Mouse (Mus musculus): ENCODE data around the gene Foxr2. TPM values are rescaled to one million over a fixed set of nuclear protein-coding genes. Genes with fewer than 3 reads are reported as not detected.

The Foxr2 gene
- total RNA-seq, 1 experiment = 1.2 TPM

DNA sequence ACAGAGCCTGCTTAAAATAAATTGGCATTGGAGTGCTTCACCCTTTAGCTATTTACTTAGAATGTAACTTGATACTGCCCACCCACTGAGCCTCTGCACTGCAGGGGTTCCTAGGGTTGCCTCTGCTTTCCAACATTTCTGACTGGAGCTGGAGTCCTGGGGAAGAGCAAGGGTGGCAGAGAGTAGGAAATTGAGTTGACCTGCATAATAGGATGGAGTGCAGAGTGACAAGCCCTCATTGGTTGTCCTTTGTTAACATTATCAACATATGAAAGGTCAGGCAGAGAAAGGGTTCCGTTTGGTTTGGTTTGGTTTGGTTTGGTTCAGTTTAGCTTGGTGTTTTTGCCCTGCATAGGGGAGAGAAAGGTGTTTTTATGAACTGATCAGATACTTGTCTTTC, 33.2 kb downstream of the Foxr2 start:
- TF ChIP-seq ZC3H11A (IDR thresholded peaks at IDR 0.05; ENCODE audit: borderline replicate concordance, low read depth, low read length) (no peak), ZNF384 (IDR thresholded peaks at IDR 0.05; ENCODE audit: low read depth, low read length) (no peak), HCFC1 (IDR thresholded peaks at IDR 0.05; ENCODE audit: borderline replicate concordance, insufficient read depth, low read length) (no peak), MAFK (IDR thresholded peaks at IDR 0.05; ENCODE audit: insufficient read depth, low read depth, low read length) (no peak), CHD2 (IDR thresholded peaks at IDR 0.05; ENCODE audit: low read depth, low read length) (no peak)
- DNase-seq (ENCODE audit: low read depth, low spot score) = peak; percentile 61
- H3K9ac ChIP-seq (ENCODE audit: insufficient read depth, low read depth, low read length, poor library complexity, severe bottlenecking) = no peak overlapping the region
- in situ Hi-C loops (cut with MboI; ENCODE audit: low sequenced_read_pairs in 2 of 2, unreplicated experiment in 2 of 2) = no loop called here
- no peak overlapping the region for H3K27ac ChIP-seq (ENCODE audit: insufficient read depth, low read depth, low read length, poor library complexity, severe bottlenecking)
- H3K36me3 ChIP-seq (ENCODE audit: control insufficient read depth, insufficient read depth, low read length, poor library complexity, severe bottlenecking) = no peaks in the 10 kb centered on the region
- H3K4me1 ChIP-seq (ENCODE audit: control insufficient read depth in 2 of 2, insufficient read depth in 2 of 2, low read length in 2 of 2, poor library complexity in 1 of 2) = peaks cover 0 to 2% of the 10 kb centered on the region in 2 experiments; a peak in 1 of 4 replicates
- no peaks in the 10 kb centered on the region for H3K9me3 ChIP-seq (ENCODE audit: control insufficient read depth, insufficient read depth, low read depth, low read length)
- H3K4me3 ChIP-seq (ENCODE audit: insufficient read depth in 1 of 2, low read depth in 1 of 2, low read length in 2 of 2, poor library complexity in 1 of 2, severe bottlenecking in 1 of 2) = no peak overlapping the region

DNA sequence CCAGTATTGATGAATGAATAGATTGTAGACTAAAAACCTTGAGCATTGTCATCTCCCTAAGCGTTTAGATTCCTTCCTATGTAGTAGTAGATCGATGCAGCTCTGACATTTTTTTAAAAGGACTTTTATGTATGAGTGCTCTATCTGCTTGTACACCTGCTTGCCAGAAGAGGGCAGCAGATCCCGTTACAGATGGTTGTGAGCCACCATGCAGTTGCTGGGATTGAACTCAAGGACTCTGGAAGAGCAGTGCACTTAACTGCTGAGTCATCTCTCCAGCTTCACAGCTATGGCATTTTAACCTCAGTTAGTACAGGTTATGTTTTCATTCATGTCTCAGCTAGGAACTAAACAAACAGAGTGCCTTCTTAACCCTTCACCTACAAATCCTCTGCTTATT, 36.7 kb downstream of the Foxr2 start:
- no peak overlapping the region for H3K4me3 ChIP-seq (ENCODE audit: insufficient read depth in 1 of 2, low read depth in 1 of 2, low read length in 2 of 2, poor library complexity in 1 of 2, severe bottlenecking in 1 of 2)
- DNase-seq (ENCODE audit: low read depth, low spot score) = peak; percentile 36
- no peak overlapping the region for H3K9ac ChIP-seq (ENCODE audit: insufficient read depth, low read depth, low read length, poor library complexity, severe bottlenecking)
- H3K4me1 ChIP-seq (ENCODE audit: control insufficient read depth in 2 of 2, insufficient read depth in 2 of 2, low read length in 2 of 2, poor library complexity in 1 of 2) = peaks cover 0 to 2% of the 10 kb centered on the region in 2 experiments; a peak in 1 of 4 replicates
- H3K9me3 ChIP-seq (ENCODE audit: control insufficient read depth, insufficient read depth, low read depth, low read length) = no peaks in the 10 kb centered on the region
- H3K27ac ChIP-seq (ENCODE audit: insufficient read depth, low read depth, low read length, poor library complexity, severe bottlenecking) = no peak overlapping the region
- in situ Hi-C loops (cut with MboI; ENCODE audit: low sequenced_read_pairs in 2 of 2, unreplicated experiment in 2 of 2) = no loop called here
- TF ChIP-seq MAFK (IDR thresholded peaks at IDR 0.05; ENCODE audit: insufficient read depth, low read depth, low read length) = peak; percentile 95
- no peak for TF ChIP-seq HCFC1 (IDR thresholded peaks at IDR 0.05; ENCODE audit: borderline replicate concordance, insufficient read depth, low read length)
- TF ChIP-seq ZNF384 (IDR thresholded peaks at IDR 0.05; ENCODE audit: low read depth, low read length) = no peak
- TF ChIP-seq CHD2 (IDR thresholded peaks at IDR 0.05; ENCODE audit: low read depth, low read length) = no peak
- 0 out of 2 replicates have a peak, but pooled peaks have one; percentile 11 for TF ChIP-seq ZC3H11A (IDR thresholded peaks at IDR 0.05; ENCODE audit: borderline replicate concordance, low read depth, low read length)
- H3K36me3 ChIP-seq (ENCODE audit: control insufficient read depth, insufficient read depth, low read length, poor library complexity, severe bottlenecking) = no peaks in the 10 kb centered on the region; the same call in 1 of the 2 replicates

DNA sequence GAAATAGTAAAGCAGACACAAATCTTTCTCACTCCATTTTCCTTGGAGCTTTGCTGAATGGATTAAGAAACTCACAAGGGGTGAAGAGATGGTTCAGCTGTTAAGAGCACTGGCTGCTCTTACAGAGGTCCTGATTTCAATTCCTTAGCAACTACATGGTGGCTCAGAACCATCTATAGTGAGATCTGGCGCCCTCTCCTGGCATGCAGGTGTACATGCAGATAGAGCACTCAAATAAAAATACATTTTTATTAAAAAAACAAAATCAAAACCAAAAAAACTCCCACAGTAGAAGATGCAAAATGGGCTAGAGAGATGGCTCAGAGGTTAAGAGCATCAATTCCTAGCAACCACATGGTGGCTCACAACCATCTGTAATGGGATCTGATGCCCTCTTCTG, 56.2 kb downstream of the Foxr2 start:
- no peaks in the 10 kb centered on the region for H3K36me3 ChIP-seq (ENCODE audit: control insufficient read depth, insufficient read depth, low read length, poor library complexity, severe bottlenecking)
- in situ Hi-C loops (cut with MboI; ENCODE audit: low sequenced_read_pairs in 2 of 2, unreplicated experiment in 2 of 2) = loop anchor here in 1 of 2 experiments (10.0 kb wide), 1 partner anchor 250 kb away; no protein-coding TSS in a partner anchor
- TF ChIP-seq HCFC1 (IDR thresholded peaks at IDR 0.05; ENCODE audit: borderline replicate concordance, insufficient read depth, low read length) (no peak), ZC3H11A (IDR thresholded peaks at IDR 0.05; ENCODE audit: borderline replicate concordance, low read depth, low read length) (no peak), CHD2 (IDR thresholded peaks at IDR 0.05; ENCODE audit: low read depth, low read length) (no peak), MAFK (IDR thresholded peaks at IDR 0.05; ENCODE audit: insufficient read depth, low read depth, low read length) (no peak), ZNF384 (IDR thresholded peaks at IDR 0.05; ENCODE audit: low read depth, low read length) (no peak)
- no peak overlapping the region for H3K4me3 ChIP-seq (ENCODE audit: insufficient read depth in 1 of 2, low read depth in 1 of 2, low read length in 2 of 2, poor library complexity in 1 of 2, severe bottlenecking in 1 of 2)
- H3K9ac ChIP-seq (ENCODE audit: insufficient read depth, low read depth, low read length, poor library complexity, severe bottlenecking) = no peak overlapping the region
- no peaks in the 10 kb centered on the region for H3K9me3 ChIP-seq (ENCODE audit: control insufficient read depth, insufficient read depth, low read depth, low read length)
- no peaks in the 10 kb centered on the region for H3K4me1 ChIP-seq (ENCODE audit: control insufficient read depth in 2 of 2, insufficient read depth in 2 of 2, low read length in 2 of 2, poor library complexity in 1 of 2)
- H3K27ac ChIP-seq (ENCODE audit: insufficient read depth, low read depth, low read length, poor library complexity, severe bottlenecking) = no peak overlapping the region
- peak; percentile 11 for DNase-seq (ENCODE audit: low read depth, low spot score)

DNA sequence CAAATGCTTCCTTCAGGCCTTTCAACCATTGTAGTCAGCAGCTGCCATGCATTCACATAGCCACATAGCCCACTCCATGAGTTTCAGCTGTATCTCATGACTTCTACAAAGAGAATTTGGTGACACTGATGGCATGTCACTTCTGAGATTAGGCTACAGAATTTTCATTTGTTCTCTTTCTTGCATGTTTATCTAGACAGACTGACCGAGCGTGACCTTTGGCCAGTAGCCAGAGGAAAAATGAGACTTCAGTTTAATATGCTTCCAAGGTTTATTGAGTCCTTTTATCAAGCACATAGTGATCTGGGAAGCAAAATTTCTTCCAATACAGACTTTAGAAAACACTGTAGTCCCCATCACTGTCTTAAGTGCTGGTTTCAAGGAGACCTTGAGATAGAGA, 63.6 kb downstream of the Foxr2 start:
- no peaks in the 10 kb centered on the region for H3K9me3 ChIP-seq (ENCODE audit: control insufficient read depth, insufficient read depth, low read depth, low read length)
- no peak overlapping the region for H3K27ac ChIP-seq (ENCODE audit: insufficient read depth, low read depth, low read length, poor library complexity, severe bottlenecking)
- TF ChIP-seq ZNF384 (IDR thresholded peaks at IDR 0.05; ENCODE audit: low read depth, low read length) (no peak), MAFK (IDR thresholded peaks at IDR 0.05; ENCODE audit: insufficient read depth, low read depth, low read length) (no peak), ZC3H11A (IDR thresholded peaks at IDR 0.05; ENCODE audit: borderline replicate concordance, low read depth, low read length) (no peak), CHD2 (IDR thresholded peaks at IDR 0.05; ENCODE audit: low read depth, low read length) (no peak), HCFC1 (IDR thresholded peaks at IDR 0.05; ENCODE audit: borderline replicate concordance, insufficient read depth, low read length) (no peak)
- in situ Hi-C loops (cut with MboI; ENCODE audit: low sequenced_read_pairs in 2 of 2, unreplicated experiment in 2 of 2) = no loop called here
- no peak overlapping the region for H3K4me3 ChIP-seq (ENCODE audit: insufficient read depth in 1 of 2, low read depth in 1 of 2, low read length in 2 of 2, poor library complexity in 1 of 2, severe bottlenecking in 1 of 2)
- no peak overlapping the region for H3K9ac ChIP-seq (ENCODE audit: insufficient read depth, low read depth, low read length, poor library complexity, severe bottlenecking)
- no peaks in the 10 kb centered on the region for H3K4me1 ChIP-seq (ENCODE audit: control insufficient read depth in 2 of 2, insufficient read depth in 2 of 2, low read length in 2 of 2, poor library complexity in 1 of 2)
- no peaks in the 10 kb centered on the region for H3K36me3 ChIP-seq (ENCODE audit: control insufficient read depth, insufficient read depth, low read length, poor library complexity, severe bottlenecking)
- no peak for DNase-seq (ENCODE audit: low read depth, low spot score)

Other genes with a start within 250 kb of the Foxr2 start
- gene Usp51, start 112.3 kb upstream of the Foxr2 start, total RNA-seq (2012; rRNA removed) = 2.4 and 3.8 TPM in 2 replicates
- gene Mageh1, start 81.2 kb upstream of the Foxr2 start, total RNA-seq (2012; rRNA removed) = 27.5 and 36.3 TPM in 2 replicates
- 12.3 and 24.7 TPM in 2 replicates for gene Rragb, start 21.2 kb downstream of the Foxr2 start, total RNA-seq (2012; rRNA removed)
- gene Klf8, start 118.7 kb downstream of the Foxr2 start, total RNA-seq (2012; rRNA removed) = 11.0 and 12.0 TPM in 2 replicates

Measured in ES-E14 (cell line).